In the genomic region with DNA sequence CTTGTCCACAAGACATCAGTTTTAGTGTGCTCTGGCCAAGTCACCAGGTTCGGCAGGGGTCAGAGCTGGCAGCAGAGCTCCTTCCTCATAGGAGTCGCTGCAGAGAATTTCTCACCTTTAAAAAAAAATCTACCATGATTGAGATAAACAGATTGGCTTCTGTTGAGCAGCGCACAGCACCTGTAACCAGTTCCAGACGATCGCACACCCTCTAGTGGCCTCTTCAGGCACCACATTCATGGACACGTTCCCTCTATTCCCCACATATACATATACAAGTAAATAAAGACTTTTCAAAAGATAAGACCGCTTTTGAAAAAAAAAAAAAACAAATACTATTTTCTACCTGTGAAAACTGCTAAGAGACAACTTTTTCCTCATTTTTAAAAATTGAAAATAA, we compare ENCODE assay signal across 8 mouse cellular contexts.
DNase-seq lines count a peak whose midpoint lies in the region; ATAC-seq and TF ChIP-seq lines count a peak whose summit lies in the region.

No protein-coding gene starts in this region.

- no peaks in the 10 kb centered on the region for H3K36me3 ChIP-seq in liver, adult 2 months (ENCODE audit: control insufficient read depth, insufficient read depth, low read length)
- H3K36me3 ChIP-seq in liver, embryonic 12.5 days = no peaks in the 10 kb centered on the region
- no peaks in the 10 kb centered on the region for H3K36me3 ChIP-seq in midbrain, postnatal 0 days (ENCODE audit: insufficient read depth, low read length)

- no peaks in the 10 kb centered on the region for H3K27me3 ChIP-seq in liver, adult 2 months (ENCODE audit: control insufficient read depth, insufficient read depth, low read length)
- H3K27me3 ChIP-seq in liver, embryonic 12.5 days (replicated peaks) = no peaks in the 10 kb centered on the region
- no peaks in the 10 kb centered on the region for H3K27me3 ChIP-seq in midbrain, postnatal 0 days (ENCODE audit: insufficient read depth, low read length)

- no peak for TF ChIP-seq POLR2A in liver, adult 2 months (IDR thresholded peaks at IDR 0.05; ENCODE audit: extremely low read depth, insufficient read depth, low read length)

- H3K79me2 ChIP-seq in liver, adult 2 months (ENCODE audit: control insufficient read depth, insufficient read depth, low read length) = no peaks in the 10 kb centered on the region

- H3K27ac ChIP-seq in liver, adult 2 months (replicated peaks; ENCODE audit: insufficient read depth, low read depth, low read length) = no peak overlapping the region
- H3K27ac ChIP-seq in liver, embryonic 12.5 days = no peak overlapping the region
- no peak overlapping the region for H3K27ac ChIP-seq in midbrain, postnatal 0 days (ENCODE audit: low read depth, low read length)

- H3K4me1 ChIP-seq in liver, adult 2 months (ENCODE audit: control insufficient read depth, insufficient read depth, low read length) = no peaks in the 10 kb centered on the region
- H3K4me1 ChIP-seq in liver, embryonic 12.5 days = no peaks in the 10 kb centered on the region
- H3K4me1 ChIP-seq in midbrain, postnatal 0 days (ENCODE audit: insufficient read depth, low read length) = no peaks in the 10 kb centered on the region

- H3K9me3 ChIP-seq in liver, embryonic 12.5 days (replicated peaks) = no peaks in the 10 kb centered on the region
- H3K9me3 ChIP-seq in midbrain, postnatal 0 days (ENCODE audit: low read length) = no peaks in the 10 kb centered on the region

- peak; percentile 73 for TF ChIP-seq CTCF in liver, adult 2 months (IDR thresholded peaks at IDR 0.05; ENCODE audit: low read depth, low read length)
- peak; percentile 59 for TF ChIP-seq CTCF in midbrain, postnatal 0 days (IDR thresholded peaks at IDR 0.05)

- DNase-seq in liver, adult 2 months (ENCODE audit: extremely low read depth, low read depth, low spot score) = peak; percentile 42
- peak; percentile 81 for DNase-seq in R1 (ENCODE audit: low read depth, low spot score)
- DNase-seq in cerebellum, adult 9-11 months = peak; percentile 22
- peak; percentile 19 to 75 for DNase-seq in frontal cortex, adult 2 months (ENCODE audit: extremely low spot score in 1 of 2, low spot score in 1 of 2)
- DNase-seq in layer of hippocampus, postnatal 10 days (ENCODE audit: low spot score in 2 of 2) = peak; percentile 58
- peak; percentile 50 for DNase-seq in midbrain, postnatal 0 days (ENCODE audit: low spot score)
- peak; percentile 31 to 51 for DNase-seq in urinary bladder, postnatal 36 days (ENCODE audit: low spot score in 2 of 2)

- WGBS in liver, adult 2 months = 33% methylated on average over 7 of the region's 7 CpGs
- 20% methylated on average over 7 of the region's 7 CpGs for WGBS in liver, embryonic 12.5 days (ENCODE audit: insufficient replicate concordance)
- 41% methylated on average over 7 of the region's 7 CpGs for WGBS in midbrain, postnatal 0 days

- no peak for ATAC-seq in liver, embryonic 12.5 days
- ATAC-seq in midbrain, postnatal 0 days (ENCODE audit: low FRiP score) = no peak

- H3K9ac ChIP-seq in liver, adult 2 months (ENCODE audit: low read depth, low read length) = no peak overlapping the region
- H3K9ac ChIP-seq in liver, embryonic 12.5 days = no peak overlapping the region
- no peak overlapping the region for H3K9ac ChIP-seq in midbrain, postnatal 0 days (replicated peaks; ENCODE audit: low read length, poor library complexity, severe bottlenecking)

- no peak overlapping the region for H3K4me3 ChIP-seq in liver, adult 2 months (ENCODE audit: insufficient read depth, low read depth, low read length)
- H3K4me3 ChIP-seq in liver, embryonic 12.5 days = no peak overlapping the region
- H3K4me3 ChIP-seq in midbrain, postnatal 0 days (ENCODE audit: low read depth, low read length) = no peak overlapping the region

- no peak overlapping the region for H3K4me2 ChIP-seq in liver, embryonic 12.5 days
- no peak overlapping the region for H3K4me2 ChIP-seq in midbrain, postnatal 0 days (ENCODE audit: low read depth, low read length, poor library complexity, severe bottlenecking)

Comparison
In these comparisons a context has a peak if more than half of its experiments do, and no peak if none do; other contexts are left out.
1. DNase-seq: peak in every context shown above with its lines; median percentile 81 in R1; 58 in layer of hippocampus, postnatal 10 days; 50 in midbrain, postnatal 0 days; 47 in frontal cortex, adult 2 months; 42 in liver, adult 2 months; 41 in urinary bladder, postnatal 36 days; 22 in cerebellum, adult 9-11 months.